In the genomic region with DNA sequence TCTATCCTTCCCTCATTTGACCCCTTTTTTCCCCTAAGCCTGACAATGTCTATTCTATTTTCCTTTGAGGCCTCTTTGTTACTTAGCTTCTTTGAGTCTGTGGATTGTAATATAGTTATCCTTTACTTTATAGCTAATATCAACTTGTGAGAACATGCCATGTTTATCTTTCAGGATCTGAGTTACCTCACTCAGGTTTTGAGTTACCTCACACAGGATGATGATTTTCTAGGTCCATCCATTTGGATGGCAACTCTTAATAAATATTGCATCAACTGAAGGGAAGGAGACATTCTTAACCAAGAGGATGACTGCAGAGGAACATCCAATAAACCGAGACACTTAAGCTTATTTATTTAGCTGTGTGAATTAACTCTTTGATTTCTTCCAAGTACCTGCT, we compare ENCODE assay signal across 12 mouse cellular contexts. TPM values are rescaled to one million over a fixed set of nuclear protein-coding genes. Genes with fewer than 3 reads are reported as not detected.
"Had no signal": no experiment of that assay in that cellular context is flagged by ENCODE, and none has a peak within 500 bp of the region (broad histone marks: within the 10 kb centered on the region; RNA-seq: fewer than 3 reads in every experiment).

No protein-coding gene starts in this region.

RNA-seq across cellular contexts. Expression of a gene that starts 3.5 kb away (rescaled TPM):
- polyA plus RNA-seq: forebrain, postnatal 0 days; heart, adult 2 months; heart, embryonic 11.5 days; heart, embryonic 14.5 days; hindbrain, embryonic 11.5 days; hindbrain, embryonic 13.5 days; hindbrain, embryonic 15.5 days; hindbrain, postnatal 0 days; kidney, embryonic 15.5 days; limb, embryonic 11.5 days; liver, adult 2 months had no signal

RNA-seq across cellular contexts. Expression of a gene that starts 3.7 kb away (rescaled TPM):
- polyA plus RNA-seq: forebrain, postnatal 0 days; hindbrain, embryonic 13.5 days; hindbrain, postnatal 0 days; limb, embryonic 11.5 days; liver, embryonic 12.5 days had no signal
